Mouse (Mus musculus): ENCODE data around the gene Shisa8. TPM values are rescaled to one million over a fixed set of nuclear protein-coding genes. Genes with fewer than 3 reads are reported as not detected.

Gene Shisa8
- polyA plus RNA-seq, 1 experiment from 2014 or later, result 0.29 TPM

MicroRNA genes within 50 kb of the gene (microRNA counts, 519-probe panel; counts per million panel counts)
- 3,538 counts per million, percentile 73 among the panel's probes with 10 or more counts for microRNA mmu-miR-33

Small RNA genes lying within 50 kb of the gene (microRNA-seq; reads per million reads assigned to microRNA genes)
- gene Mir33, result 82.8 reads per million, percentile 48 among the genes with 10 or more reads in this experiment

Other genes with a start within 250 kb of the Shisa8 start
- not detected in 2 replicates for gene 1700029P11Rik, start 232.3 kb downstream of the Shisa8 start, polyA plus RNA-seq (2016; fragmentation: Nextera tagmentation; extraction: Ambion mirVana)
- 52.6 and 53.4 TPM in 2 replicates for gene Xrcc6, start 225.0 kb downstream of the Shisa8 start, polyA plus RNA-seq (2016; fragmentation: Nextera tagmentation; extraction: Ambion mirVana)
- gene Desi1, start 179.0 kb downstream of the Shisa8 start, polyA plus RNA-seq (2016; fragmentation: Nextera tagmentation; extraction: Ambion mirVana), result 42.9 and 48.5 TPM in 2 replicates
- gene Snu13, start 165.2 kb downstream of the Shisa8 start, polyA plus RNA-seq (2016; fragmentation: Nextera tagmentation; extraction: Ambion mirVana), result 188 and 193 TPM in 2 replicates
- 0.04 TPM in 1 of 2 replicates, not detected in the other for gene 4930407I10Rik, start 153.7 kb downstream of the Shisa8 start, polyA plus RNA-seq (2016; fragmentation: Nextera tagmentation; extraction: Ambion mirVana)
- 0.05 and 0.08 TPM in 2 replicates for gene Mei1, start 142.8 kb downstream of the Shisa8 start, polyA plus RNA-seq (2016; fragmentation: Nextera tagmentation; extraction: Ambion mirVana)
- gene Ccdc134, start 84.9 kb downstream of the Shisa8 start, polyA plus RNA-seq (2016; fragmentation: Nextera tagmentation; extraction: Ambion mirVana), result 17.8 and 20.3 TPM in 2 replicates
- gene Srebf2, start 65.6 kb downstream of the Shisa8 start, polyA plus RNA-seq (2016; fragmentation: Nextera tagmentation; extraction: Ambion mirVana), result 238 and 239 TPM in 2 replicates
- gene Tnfrsf13c, start 11.6 kb upstream of the Shisa8 start, polyA plus RNA-seq (2016; fragmentation: Nextera tagmentation; extraction: Ambion mirVana), result 0.10 and 0.22 TPM in 2 replicates
- 45.5 and 45.8 TPM in 2 replicates for gene Cenpm, start 31.9 kb upstream of the Shisa8 start, polyA plus RNA-seq (2016; fragmentation: Nextera tagmentation; extraction: Ambion mirVana)
- gene 1500009C09Rik, start 39.6 kb upstream of the Shisa8 start, polyA plus RNA-seq (2016; fragmentation: Nextera tagmentation; extraction: Ambion mirVana), result 1.7 and 3.2 TPM in 2 replicates
- 235 and 268 TPM in 2 replicates for gene Sept3, start 62.1 kb upstream of the Shisa8 start, polyA plus RNA-seq (2016; fragmentation: Nextera tagmentation; extraction: Ambion mirVana)
- not detected in 2 replicates for gene Wbp2nl, start 86.1 kb upstream of the Shisa8 start, polyA plus RNA-seq (2016; fragmentation: Nextera tagmentation; extraction: Ambion mirVana)
- gene Naga, start 126.1 kb upstream of the Shisa8 start, polyA plus RNA-seq (2016; fragmentation: Nextera tagmentation; extraction: Ambion mirVana), result 24.8 and 27.1 TPM in 2 replicates
- gene Pheta2, start 126.1 kb upstream of the Shisa8 start, polyA plus RNA-seq (2016; fragmentation: Nextera tagmentation; extraction: Ambion mirVana), result 3.6 and 4.0 TPM in 2 replicates
- 285 and 313 TPM in 2 replicates for gene Smdt1, start 126.1 kb upstream of the Shisa8 start, polyA plus RNA-seq (2016; fragmentation: Nextera tagmentation; extraction: Ambion mirVana)
- gene Ndufa6, start 141.5 kb upstream of the Shisa8 start, polyA plus RNA-seq (2016; fragmentation: Nextera tagmentation; extraction: Ambion mirVana), result 302 and 313 TPM in 2 replicates
- 2.2 and 2.9 TPM in 2 replicates for gene Cyp2d22, start 167.4 kb upstream of the Shisa8 start, polyA plus RNA-seq (2016; fragmentation: Nextera tagmentation; extraction: Ambion mirVana)
- gene Cyp2d11, start 181.2 kb upstream of the Shisa8 start, polyA plus RNA-seq (2016; fragmentation: Nextera tagmentation; extraction: Ambion mirVana), result not detected in 2 replicates
- gene Cyp2d10, start 194.4 kb upstream of the Shisa8 start, polyA plus RNA-seq (2016; fragmentation: Nextera tagmentation; extraction: Ambion mirVana), result not detected in 2 replicates
- gene Cyp2d9, start 220.6 kb upstream of the Shisa8 start, polyA plus RNA-seq (2016; fragmentation: Nextera tagmentation; extraction: Ambion mirVana), result not detected in 2 replicates